Mouse (Mus musculus): ENCODE measurements around the gene Rpl36.
A peak's percentile ranks its signal among the peaks of the same experiment; 100 is the strongest.

DNA sequence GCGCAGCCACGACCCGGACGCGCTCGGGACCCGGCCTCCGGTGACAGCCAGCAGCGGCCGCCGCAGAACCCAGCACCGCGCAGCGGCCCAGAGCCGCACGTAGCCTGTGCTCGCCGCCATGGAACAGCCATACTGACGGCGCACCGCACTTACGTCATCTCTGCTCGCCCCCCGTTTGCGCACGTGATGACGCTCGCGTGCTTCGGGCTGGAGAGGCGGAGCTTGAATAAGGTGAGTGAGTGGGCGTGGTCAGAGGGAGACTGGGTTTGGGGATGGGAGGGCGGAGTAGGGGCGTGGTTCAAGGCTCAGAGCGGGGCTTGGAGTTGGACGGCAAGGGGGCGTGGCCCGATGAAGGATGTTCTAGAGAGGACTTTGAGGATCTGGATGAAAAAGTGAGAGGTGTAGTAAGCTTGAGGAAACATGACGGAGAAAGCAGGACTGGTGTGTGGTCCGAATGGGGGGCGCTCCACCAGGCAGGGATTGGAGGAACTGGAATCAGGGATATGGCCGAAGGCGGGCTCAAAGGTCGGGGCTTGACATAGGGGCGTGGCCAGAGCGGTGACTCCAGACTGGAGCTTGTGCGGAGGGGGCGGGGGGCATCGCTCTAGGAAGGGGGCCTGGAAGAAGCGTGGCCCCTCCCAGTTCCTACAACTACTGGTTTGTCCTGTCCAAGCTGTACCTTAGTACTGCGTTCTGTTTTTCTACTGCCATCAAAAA, 13.7 kb downstream of the Rpl36 start, which contains the start of gene Lonp1:
- peak; percentile 76; the same call in 1 of the 2 replicates for TF ChIP-seq POLR2A (IDR thresholded peaks at IDR 0.05; ENCODE audit: extremely low read depth, insufficient read depth, low read length)
- no peak for TF ChIP-seq CTCF (IDR thresholded peaks at IDR 0.05; ENCODE audit: extremely low read depth, insufficient read depth, low read length)
